Mouse (Mus musculus) embryo, embryonic 11 days (tissue): Measurements from ENCODE around the gene Tmem50a.
A peak's percentile ranks its signal among the peaks of the same experiment; 100 is the strongest.

Source experiments
- DNase-seq: peaks from one replicate; pipeline ENCODE4 v3.0.0-alpha.2; 2015

Tmem50a gene

GRCm38 (mm10) chr4:134914864-134915209 lies at the start of gene Tmem50a:
TSS of gene Tmem50a (minus strand) at chr4:134915024.
- peak; percentile 96 for DNase-seq

DNA sequence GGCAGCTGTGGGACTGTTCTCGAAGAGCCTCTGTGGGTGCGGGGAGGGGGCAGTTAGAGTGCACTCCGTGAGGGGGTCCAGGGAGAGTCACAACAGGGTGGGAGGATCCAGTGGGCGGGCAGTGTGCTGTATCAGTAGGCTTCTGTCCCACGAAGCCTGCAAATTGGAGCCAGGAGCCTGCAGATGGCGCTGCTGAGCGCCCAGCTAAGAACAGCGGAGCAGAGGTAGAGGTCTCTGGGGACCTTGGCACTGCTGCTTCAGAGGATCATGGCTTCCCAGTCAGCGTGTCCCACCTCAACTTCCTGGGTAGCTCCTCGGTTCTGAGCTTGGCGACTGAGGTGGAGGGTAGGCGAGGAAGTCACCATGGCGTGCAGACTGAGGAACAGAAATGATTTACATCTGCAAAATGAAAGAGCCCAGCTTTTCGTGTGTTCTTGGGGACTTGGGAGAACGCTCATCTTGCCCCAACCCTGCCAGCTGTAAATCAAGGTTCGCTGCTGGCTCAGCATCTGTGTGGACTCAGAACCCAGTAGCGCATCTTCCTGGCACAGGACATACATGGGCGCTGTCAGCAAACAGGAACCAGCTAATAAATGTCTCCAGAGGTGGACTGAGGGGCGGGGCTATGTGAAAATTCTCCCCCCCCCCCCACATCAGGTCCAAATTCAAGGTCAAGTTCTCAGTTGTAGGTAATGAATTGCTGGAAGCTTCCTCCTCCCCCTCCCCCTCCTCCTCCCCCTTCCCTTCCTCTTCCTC lies 48.4 kb upstream of the Tmem50a start:
- DNase-seq, result peak; percentile 82

DNA sequence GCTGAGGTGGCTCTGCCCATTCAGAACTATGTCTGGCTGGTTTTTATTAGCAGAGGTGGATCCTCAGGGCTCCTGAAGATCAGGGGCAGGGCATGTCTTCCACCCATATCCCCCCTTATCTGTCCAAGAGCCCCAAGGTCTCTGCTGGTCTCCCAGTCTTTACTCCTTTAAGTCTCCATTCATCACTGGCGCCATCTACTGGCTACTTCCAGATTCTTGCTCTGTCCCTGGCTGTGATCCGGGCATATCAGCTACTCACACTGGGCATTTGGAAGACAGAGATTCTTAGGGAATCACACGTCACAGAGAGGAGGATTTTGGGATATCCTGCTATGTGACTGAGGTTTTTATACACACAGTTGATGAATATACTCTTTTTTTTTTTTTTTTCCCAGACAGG lies 41.5 kb upstream of the Tmem50a start:
- DNase-seq, result peak; percentile 66

DNA sequence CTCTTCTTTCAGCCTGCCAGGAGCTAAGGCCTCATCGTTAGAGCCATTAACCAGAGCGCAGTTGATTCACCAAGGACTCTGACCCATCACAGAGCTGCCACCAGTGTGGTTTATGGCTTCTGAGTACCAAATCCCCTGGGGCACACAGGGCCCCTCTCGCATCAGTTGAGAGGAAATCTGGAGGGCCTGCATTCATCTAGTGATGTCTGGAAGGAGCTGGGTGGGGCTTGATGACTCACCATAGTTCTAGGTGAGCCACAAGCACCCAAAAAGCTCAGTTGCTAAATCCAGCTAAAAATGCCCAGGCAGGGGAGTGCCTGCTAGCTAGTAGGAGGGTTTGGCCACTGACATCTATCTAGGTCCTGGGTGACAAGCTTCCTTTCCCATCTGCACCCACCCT lies 41.0 kb upstream of the Tmem50a start:
- DNase-seq, result no peak

GRCm38 (mm10) chr4:134955196-134955595 lies 40.4 kb upstream of the Tmem50a start:
- no peak for DNase-seq

DNA sequence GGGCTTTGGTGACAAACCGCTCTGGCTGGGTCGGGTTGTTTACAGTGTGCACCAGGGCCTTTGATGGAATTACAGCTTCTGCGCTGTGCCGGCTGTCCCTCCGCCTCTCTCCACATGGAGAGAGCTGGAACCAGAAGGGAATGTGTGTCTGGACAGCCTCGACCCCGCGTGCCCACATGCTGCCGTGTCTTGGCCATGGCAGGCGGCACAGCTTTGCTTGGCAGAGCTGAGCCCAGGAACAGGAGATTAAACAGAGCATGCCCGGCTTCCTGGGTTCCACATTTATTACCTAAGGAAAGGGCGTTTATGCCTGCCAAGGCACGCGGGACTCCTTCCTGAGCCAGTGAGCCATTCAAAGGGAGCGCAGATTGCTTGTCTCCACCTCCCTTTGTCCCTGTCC lies 39.6 kb upstream of the Tmem50a start:
- no peak for DNase-seq

GRCm38 (mm10) chr4:134950518-134951091 lies 35.8 kb upstream of the Tmem50a start:
- peak; percentile 72 for DNase-seq

GRCm38 (mm10) chr4:134946024-134946744 lies 31.4 kb upstream of the Tmem50a start:
- peak; percentile 87 for DNase-seq

DNA sequence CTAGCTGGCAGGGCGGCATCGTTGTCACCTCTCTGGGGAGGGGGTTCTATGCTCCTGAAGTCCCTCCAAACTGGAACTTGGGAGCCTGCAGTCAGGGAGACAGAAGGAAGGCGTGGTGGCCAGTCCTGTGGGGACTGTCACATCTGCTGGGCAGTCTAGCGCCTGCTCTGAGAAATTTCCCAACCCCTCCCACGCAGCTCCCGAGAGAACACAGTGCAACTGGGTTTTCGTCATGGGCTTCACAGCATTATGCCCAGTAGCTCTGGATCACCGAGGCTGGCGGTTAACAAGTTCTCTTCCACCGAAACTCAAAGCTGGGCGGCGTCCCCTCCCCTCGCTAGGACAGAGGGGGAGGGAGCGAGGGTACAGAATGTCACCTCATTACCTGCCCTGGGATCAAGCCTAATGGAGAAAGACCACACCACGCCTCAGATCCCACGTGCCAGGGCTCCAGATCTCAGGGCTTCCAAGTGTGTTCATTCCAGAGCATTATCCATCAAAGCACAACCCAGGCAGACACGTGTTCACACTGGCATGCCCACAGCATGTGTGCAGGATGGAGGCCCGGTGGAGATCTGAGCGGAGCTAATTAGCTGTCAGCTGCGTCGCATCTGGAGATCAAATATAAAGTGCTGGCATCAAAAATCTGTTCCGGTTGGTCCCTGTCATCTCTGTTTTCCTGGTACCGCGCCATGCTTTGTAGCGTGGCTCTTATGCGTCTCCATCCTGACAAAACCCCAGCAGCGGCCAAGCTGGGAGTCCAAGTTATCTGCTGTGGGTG lies 29.1 kb upstream of the Tmem50a start:
- DNase-seq, result no peak

DNA sequence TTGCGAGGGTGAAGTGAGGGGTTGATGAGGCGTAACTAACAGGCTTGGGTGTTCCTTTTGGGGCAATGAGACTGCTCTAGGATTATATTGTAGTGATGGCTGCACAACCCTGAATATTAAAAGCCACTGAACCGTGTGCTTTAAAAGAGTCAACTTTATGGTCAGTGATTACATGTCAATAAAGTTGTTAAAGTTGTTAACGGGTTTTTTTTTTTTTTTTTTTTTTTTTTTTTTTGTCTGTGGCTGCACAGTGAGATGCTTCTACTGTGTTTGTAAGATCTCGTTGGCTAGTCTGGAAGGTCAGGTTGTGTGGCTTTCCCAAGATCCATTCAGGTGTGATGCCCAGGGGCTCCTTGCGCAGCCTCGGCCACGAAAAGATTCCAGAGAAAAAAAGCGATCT lies 25.1 kb upstream of the Tmem50a start:
- no peak for DNase-seq

GRCm38 (mm10) chr4:134937240-134938176 lies 22.7 kb upstream of the Tmem50a start:
- no peak for DNase-seq

DNA sequence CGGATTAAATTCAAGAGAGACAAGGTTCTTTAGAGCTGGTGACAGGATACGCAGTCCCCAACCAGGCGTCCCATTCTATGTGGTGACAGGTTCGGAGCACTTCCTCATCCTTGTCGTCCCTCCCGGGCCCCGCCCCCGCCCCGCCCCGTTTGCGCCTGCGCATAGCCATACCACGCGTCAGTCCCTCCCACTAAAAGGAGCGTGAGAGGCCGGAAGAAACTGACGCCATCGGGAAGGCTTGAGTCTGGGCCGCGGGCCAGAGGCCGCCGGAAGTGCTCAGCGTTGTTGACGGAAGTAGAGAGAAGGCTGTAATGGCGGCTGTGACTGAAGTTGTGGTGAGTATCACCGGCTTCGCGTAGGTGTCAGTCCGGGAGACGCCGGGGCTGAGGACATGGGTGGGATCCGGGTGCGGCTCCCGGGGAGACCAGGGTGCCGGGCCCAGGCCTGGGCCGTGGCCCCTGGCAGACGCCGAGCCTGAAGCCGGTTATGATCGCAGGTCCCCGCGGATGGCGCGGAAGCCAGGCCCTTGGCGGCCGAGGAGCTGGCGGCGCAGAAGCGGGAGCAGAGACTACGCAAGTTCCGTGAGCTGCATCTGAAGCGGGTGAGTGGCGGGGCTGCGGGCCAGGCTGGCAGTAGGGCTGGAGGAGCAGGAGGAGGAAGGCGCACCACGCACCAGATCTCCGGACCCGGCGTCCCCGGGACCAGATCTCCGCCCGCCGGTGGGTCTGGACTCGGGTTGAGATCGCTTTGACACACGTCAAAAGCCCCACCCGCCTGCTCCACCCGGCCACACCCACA lies 16.1 kb upstream of the Tmem50a start, which contains the start of gene Syf2:
Gene Syf2 (plus strand): TSS at position 215 of the 798 bp plus-strand sequence.
- peak; percentile 98 for DNase-seq

GRCm38 (mm10) chr4:134930190-134930589 lies 15.4 kb upstream of the Tmem50a start:
- no peak for DNase-seq

- DNase-seq, result no peak
These were observed 14.7 kb upstream of the Tmem50a start for GRCm38 (mm10) chr4:134929536-134929935.

- DNase-seq, result no peak
These were observed 13.6 kb upstream of the Tmem50a start for GRCm38 (mm10) chr4:134928464-134928836.

DNA sequence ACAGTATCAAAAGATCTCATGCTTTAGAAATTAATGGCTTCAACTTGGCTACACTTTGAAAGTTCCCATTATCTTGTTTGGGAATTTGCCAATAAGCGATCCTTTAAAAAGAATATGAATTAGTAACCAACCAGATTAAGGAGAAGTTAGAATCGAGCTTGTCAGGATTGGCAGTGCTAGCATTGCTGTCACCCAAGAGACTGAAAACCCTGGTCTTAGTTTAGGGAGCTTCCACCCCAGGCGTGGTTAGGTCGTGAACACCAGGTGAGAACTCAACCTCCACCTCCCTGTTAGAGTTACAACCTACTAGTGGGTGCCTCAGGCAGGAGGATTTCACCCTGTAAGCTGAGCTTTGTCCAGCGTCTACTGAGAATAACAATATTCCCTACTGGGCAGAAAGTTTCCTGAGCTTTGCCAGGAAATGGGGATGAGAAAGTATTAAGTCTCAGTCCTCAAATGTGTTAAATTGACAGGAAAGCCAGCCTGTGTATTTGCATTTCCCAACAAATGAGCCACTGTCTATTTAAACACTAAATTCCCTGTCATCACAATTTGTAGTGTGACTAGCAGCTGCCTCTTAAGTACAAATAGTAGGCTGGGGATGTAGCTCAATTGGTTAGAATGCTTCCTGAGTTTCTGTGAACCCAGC lies 13.1 kb upstream of the Tmem50a start:
- no peak for DNase-seq

GRCm38 (mm10) chr4:134925206-134925605 lies 10.4 kb upstream of the Tmem50a start:
- no peak for DNase-seq

GRCm38 (mm10) chr4:134924019-134924741 lies 9.4 kb upstream of the Tmem50a start:
- peak; percentile 69 for DNase-seq

DNA sequence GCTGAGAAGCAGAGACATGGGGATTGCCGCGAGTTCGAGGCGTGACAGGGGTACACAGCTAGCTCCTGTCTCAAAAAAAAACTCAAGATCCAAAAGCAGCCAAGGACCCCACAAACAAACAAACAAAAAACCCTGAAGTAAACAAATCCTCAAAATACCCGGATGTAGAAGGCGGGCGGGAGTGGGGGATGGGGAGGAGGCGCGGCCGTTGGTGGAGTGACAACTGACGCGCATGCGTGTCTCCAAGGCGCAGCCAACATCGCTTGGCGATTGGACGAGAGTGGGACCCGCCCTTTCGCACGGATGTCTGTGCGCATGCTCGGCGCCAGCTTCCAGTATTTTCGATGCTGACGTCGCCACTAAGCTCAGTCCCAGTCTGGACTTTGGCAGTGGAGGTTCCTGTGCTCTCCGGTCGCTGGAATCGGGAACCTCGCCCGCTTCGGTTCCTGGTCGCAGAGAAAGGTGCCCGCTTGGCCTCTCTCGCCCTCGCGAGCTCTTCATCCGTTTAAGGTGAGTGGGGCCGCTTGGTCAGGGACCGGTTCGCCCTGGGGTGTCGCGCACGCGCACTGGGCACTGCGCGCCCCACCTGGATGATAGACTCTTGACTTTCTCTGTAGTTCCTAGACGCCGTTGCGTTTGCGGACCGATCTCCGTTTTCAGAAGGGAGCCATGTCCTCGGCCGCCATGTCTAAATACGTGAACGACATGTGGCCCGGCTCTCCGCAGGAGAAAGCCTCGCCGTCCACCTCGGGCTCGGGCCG lies 8.6 kb upstream of the Tmem50a start, which contains the start of gene Rsrp1:
Gene Rsrp1 (plus strand): TSS at position 335 of the 761 bp plus-strand sequence.
- DNase-seq, result peak; percentile 98
